Mouse (Mus musculus) cerebellum, adult 2 months (tissue): ENCODE data around the gene Ythdc1. TPM values are rescaled to one million over a fixed set of nuclear protein-coding genes. Genes with fewer than 3 reads are reported as not detected.

ENCODE experiments used
- DNase-seq, 2 experiments: peaks; one replicate each; pipeline ENCODE4 v3.0.0; 2021
- H3K27ac ChIP-seq: fragments of 200-500 bp; 2 replicates; pipeline ENCODE4 v1.5.1; 2012; ENCODE audit warnings: low read length, control low read depth, inconsistent platforms; ENCODE audit not compliant: insufficient read depth
- H3K27me3 ChIP-seq: fragments of 200-500 bp; 2 replicates; pipeline ENCODE4 v1.6.1; 2012; ENCODE audit warnings: inconsistent platforms, mild to moderate bottlenecking, low read length, moderate library complexity; ENCODE audit not compliant: control insufficient read depth, insufficient read depth
- H3K4me1 ChIP-seq: fragments of 200-500 bp; 2 replicates; pipeline ENCODE4 v1.6.1; 2011; ENCODE audit warnings: low read length; ENCODE audit not compliant: control insufficient read depth, insufficient read depth
- H3K4me3 ChIP-seq: fragments of 200-500 bp; replicated peaks from 2 replicates; pipeline ENCODE3; 2011; ENCODE audit warnings: mild to moderate bottlenecking, low read depth, low read length, control low read depth; ENCODE audit not compliant: insufficient read depth
- CTCF ChIP-seq: fragments of 200-500 bp; IDR thresholded peaks from 2 replicates; pipeline ENCODE4 v1.5.1; 2011; ENCODE audit warnings: low read depth, mild to moderate bottlenecking, control low read depth, low read length, moderate library complexity, borderline replicate concordance; ENCODE audit not compliant: insufficient read depth
- POLR2A ChIP-seq: fragments of 200-500 bp; IDR thresholded peaks from 2 replicates; pipeline ENCODE4 v1.6.1; 2011; ENCODE audit warnings: low read length, control low read depth, borderline replicate concordance; ENCODE audit not compliant: insufficient read depth
- WGBS: fragments of 180-500 bp; shearing (Covaris S2); methylation state at CpG from one replicate; pipeline ENCODE4 v1.1.7; 2018; 5-methylcytosine and 5-hydroxymethylcytosine counted together
- polyA plus RNA-seq: library from polyadenylated mRNA; depleted of rRNA; stranded (reverse); fragments of >200 nt; gene quantifications from 2 replicates; pipeline ENCODE4 v1.2.3, GENCODE M21; 2012; rRNA removed

Gene Ythdc1
- 64.7 and 68.9 TPM in 2 replicates for polyA plus RNA-seq

GRCm38 (mm10) chr5:86803962-86804940 lies at the start of gene Ythdc1:
TSS of gene Ythdc1 (plus strand) at chr5:86804221.
- under 1% methylated on average over 110 of the region's 111 CpGs for WGBS
- Histone ChIP-seq H3K4me3 (peak within 1 kb of the TSS; percentile 68), H3K27ac (peak within 1 kb of the TSS; percentile 84), H3K4me1 (no peaks in the 10 kb centered on the region; the same call in 1 of the 2 replicates), H3K27me3 (no peaks in the 10 kb centered on the region)
- peak; percentile 95 for DNase-seq
- no peak for TF ChIP-seq CTCF
- peak; percentile 82 for TF ChIP-seq POLR2A

GRCm38 (mm10) chr5:86769015-86769658 lies 34.9 kb upstream of the Ythdc1 start:
- no peaks in the 10 kb centered on the region for H3K4me1 ChIP-seq
- TF ChIP-seq POLR2A (no peak), CTCF (no peak)
- H3K27me3 ChIP-seq = no peaks in the 10 kb centered on the region
- H3K27ac ChIP-seq = no peak overlapping the region
- peak in 1 of 2 experiments; percentile 1 for DNase-seq
- WGBS = 8% methylated on average over 3 of the region's 3 CpGs
- no peak overlapping the region for H3K4me3 ChIP-seq

GRCm38 (mm10) chr5:86771010-86771409 lies 33.0 kb upstream of the Ythdc1 start:
- Histone ChIP-seq H3K4me1 (no peaks in the 10 kb centered on the region), H3K27me3 (no peaks in the 10 kb centered on the region), H3K27ac (no peak overlapping the region), H3K4me3 (no peak overlapping the region)
- TF ChIP-seq POLR2A (no peak), CTCF (no peak)
- DNase-seq = no peak

GRCm38 (mm10) chr5:86776941-86777340 lies 27.1 kb upstream of the Ythdc1 start:
- no peak for DNase-seq
- TF ChIP-seq POLR2A = no peak
- 82% methylated on average over 5 of the region's 5 CpGs for WGBS
- H3K4me1 ChIP-seq = no peaks in the 10 kb centered on the region
- H3K27ac ChIP-seq = no peak overlapping the region
- H3K4me3 ChIP-seq = no peak overlapping the region
- H3K27me3 ChIP-seq = no peaks in the 10 kb centered on the region; the same call in 1 of the 2 replicates

- no peak overlapping the region for H3K27ac ChIP-seq
- TF ChIP-seq POLR2A (no peak), CTCF (no peak)
- H3K27me3 ChIP-seq = no peaks in the 10 kb centered on the region; the same call in 1 of the 2 replicates
- WGBS = 55% methylated on average over 1 of the region's 1 CpGs
- no peaks in the 10 kb centered on the region for H3K4me1 ChIP-seq
- no peak overlapping the region for H3K4me3 ChIP-seq
- no peak for DNase-seq
These were observed 25.6 kb upstream of the Ythdc1 start for GRCm38 (mm10) chr5:86778471-86778870.

- Histone ChIP-seq H3K27ac (no peak overlapping the region), H3K27me3 (no peaks in the 10 kb centered on the region; the same call in 1 of the 2 replicates), H3K4me1 (no peaks in the 10 kb centered on the region), H3K4me3 (no peak overlapping the region)
- no peak for TF ChIP-seq POLR2A
- 74% methylated on average over 8 of the region's 8 CpGs for WGBS
- DNase-seq = no peak
These were observed 21.0 kb upstream of the Ythdc1 start for GRCm38 (mm10) chr5:86783059-86783458.

GRCm38 (mm10) chr5:86784205-86784604 lies 19.8 kb upstream of the Ythdc1 start:
- H3K27me3 ChIP-seq = no peaks in the 10 kb centered on the region
- TF ChIP-seq POLR2A (no peak), CTCF (no peak)
- WGBS = 71% methylated on average over 1 of the region's 1 CpGs
- DNase-seq = no peak
- no peak overlapping the region for H3K4me3 ChIP-seq
- H3K4me1 ChIP-seq = no peaks in the 10 kb centered on the region
- H3K27ac ChIP-seq = no peak overlapping the region

GRCm38 (mm10) chr5:86786798-86787197 lies 17.2 kb upstream of the Ythdc1 start:
- WGBS = 42% methylated on average over 1 of the region's 1 CpGs
- Histone ChIP-seq H3K4me3 (no peak overlapping the region), H3K27ac (no peak overlapping the region), H3K4me1 (no peaks in the 10 kb centered on the region), H3K27me3 (no peaks in the 10 kb centered on the region)
- no peak for DNase-seq
- TF ChIP-seq CTCF = no peak
- no peak for TF ChIP-seq POLR2A
